Mouse (Mus musculus): ENCODE measurements around the gene Dpep3.
"Not testable (repeated sequence)": the region's sequence is repeated elsewhere in the genome, so short reads cannot be mapped to it uniquely, and the experiment has no call there.

The Dpep3 gene

DNA sequence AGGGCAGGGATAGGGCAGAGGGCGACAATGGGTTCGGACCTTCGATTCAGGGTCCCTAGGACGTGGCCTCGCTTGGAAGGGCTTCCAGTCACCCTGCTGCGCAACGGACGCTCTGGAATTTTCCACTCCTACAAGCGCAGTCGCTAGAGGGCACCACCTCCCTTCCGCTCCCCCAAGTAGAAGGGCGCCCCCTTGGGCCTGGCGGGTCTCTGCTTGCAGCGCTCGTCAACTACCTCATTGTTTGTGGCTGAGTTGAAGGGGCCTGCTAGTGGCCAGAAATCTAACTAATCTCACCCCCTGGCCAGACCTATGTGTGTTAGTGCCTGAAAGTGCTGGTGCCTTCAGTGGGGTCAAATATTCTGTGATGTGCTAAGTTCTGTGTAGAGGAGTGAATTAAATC lies at the start of gene Dpep3:
TSS of gene Dpep3 (minus strand) at position 105 of the 400 bp plus-strand sequence.
- in situ Hi-C loops (cut with MboI; ENCODE audit: low pct_unique_long_range_greater_than_20kb in 1 of 2, low sequenced_read_pairs in 2 of 2, unreplicated experiment in 1 of 2), result no loop called here

DNA sequence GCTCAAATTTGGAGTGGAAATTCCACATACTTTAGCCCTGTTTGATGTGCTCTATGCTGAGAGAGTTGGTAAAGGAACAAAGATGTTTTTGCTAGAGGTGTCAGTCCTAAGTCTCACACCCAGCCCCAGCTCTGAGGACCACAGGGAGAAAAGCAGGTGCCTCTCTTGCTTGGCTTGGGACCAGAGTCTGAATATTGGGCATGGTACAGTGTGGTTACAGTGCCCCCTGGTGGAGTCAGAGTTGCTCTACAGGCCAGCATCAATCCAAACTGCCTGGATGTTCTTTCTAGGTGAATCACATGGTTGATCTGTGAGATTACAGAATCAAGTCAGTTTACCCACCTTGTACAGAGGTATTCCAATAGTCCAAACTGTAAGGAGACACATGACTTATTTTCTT lies 43.3 kb upstream of the Dpep3 start:
- in situ Hi-C loops (cut with MboI; ENCODE audit: low pct_unique_long_range_greater_than_20kb in 1 of 2, low sequenced_read_pairs in 2 of 2, unreplicated experiment in 1 of 2), result no loop called here

DNA sequence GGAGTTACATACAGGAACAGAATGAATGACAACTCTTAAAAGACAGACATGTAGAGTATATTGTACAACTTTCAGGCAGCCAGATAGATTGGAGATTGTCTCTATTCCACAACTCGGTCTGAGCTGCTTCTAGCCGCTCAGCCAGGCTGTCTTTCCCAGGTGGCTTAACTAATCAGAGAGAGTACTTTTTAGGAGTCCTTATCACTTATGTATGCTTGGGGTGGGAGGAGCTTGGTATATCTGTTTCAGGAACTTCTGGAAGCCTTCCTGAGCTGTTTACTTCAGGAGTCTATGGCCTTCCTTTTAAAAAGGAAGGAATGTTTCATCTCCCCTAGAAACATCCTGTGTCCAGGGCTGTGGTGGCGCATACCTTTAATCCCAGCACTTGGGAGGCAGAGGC lies 38.8 kb upstream of the Dpep3 start:
- in situ Hi-C loops (cut with MboI; ENCODE audit: low pct_unique_long_range_greater_than_20kb in 1 of 2, low sequenced_read_pairs in 2 of 2, unreplicated experiment in 1 of 2), result loop anchor here in 1 of 2 experiments (10.0 kb wide), 1 partner anchor 303 kb away; no protein-coding TSS in a partner anchor

DNA sequence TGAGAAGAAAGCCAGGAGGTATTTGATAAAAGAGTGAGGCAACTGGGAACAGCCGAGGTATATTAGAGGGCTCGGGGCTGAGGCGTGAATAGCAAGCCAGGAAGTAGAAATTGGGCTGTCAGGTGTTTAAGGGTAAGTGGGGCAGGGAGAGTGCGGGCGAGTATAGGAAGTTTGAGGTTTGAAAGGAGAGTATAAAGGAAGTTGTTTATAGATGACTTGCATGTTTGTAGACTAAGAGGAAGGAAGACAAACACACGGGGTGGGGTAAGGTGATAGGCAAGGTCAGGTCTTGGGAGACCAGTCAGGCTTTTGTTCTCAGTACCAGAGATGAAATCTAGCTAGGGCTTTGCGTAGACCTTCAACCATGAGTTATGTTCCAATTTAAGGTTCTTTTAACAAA lies 37.9 kb upstream of the Dpep3 start:
- in situ Hi-C loops (cut with MboI; ENCODE audit: low pct_unique_long_range_greater_than_20kb in 1 of 2, low sequenced_read_pairs in 2 of 2, unreplicated experiment in 1 of 2), result loop anchor here in 1 of 2 experiments (10.0 kb wide), 1 partner anchor 302 kb away; no protein-coding TSS in a partner anchor

DNA sequence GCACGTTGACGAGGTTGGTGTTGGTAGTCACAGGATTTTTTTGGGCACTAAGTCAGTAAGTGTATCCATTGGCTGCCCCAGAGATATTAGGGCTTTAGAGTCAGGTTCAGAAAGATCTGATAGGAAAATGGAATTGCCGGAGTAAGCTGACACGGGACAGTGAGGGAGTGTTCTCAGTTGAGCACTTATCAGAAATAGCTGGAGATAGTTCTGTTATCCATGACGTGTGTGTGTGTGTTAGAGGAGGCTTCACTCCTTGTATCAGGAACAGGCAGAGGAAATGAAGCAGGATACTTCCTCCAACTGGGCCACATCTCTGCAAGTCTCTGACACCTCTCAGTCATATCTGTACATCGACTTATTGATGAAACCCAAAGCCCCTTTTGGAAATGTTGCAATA lies 37.1 kb upstream of the Dpep3 start:
- in situ Hi-C loops (cut with MboI; ENCODE audit: low pct_unique_long_range_greater_than_20kb in 1 of 2, low sequenced_read_pairs in 2 of 2, unreplicated experiment in 1 of 2), result loop anchor here in 1 of 2 experiments (10.0 kb wide), 1 partner anchor 301 kb away; no protein-coding TSS in a partner anchor

DNA sequence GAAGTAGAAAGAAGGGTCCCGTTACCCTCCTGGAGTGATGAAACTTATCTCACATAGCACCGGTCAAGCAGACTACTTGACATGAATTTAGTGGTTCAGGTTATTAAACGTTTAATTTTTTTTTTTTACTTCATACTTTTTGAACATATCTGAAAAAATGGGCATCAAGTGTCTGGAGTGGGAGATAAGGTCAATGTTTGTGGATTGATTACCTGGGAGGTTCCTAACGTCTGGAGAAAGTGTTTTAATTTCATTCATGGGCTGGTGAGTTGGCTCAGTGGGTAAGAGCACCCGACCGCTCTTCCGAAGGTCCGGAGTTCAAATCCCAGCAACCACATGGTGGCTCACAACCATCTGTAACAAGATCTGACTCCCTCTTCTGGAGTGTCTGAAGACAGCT lies 33.0 kb upstream of the Dpep3 start:
- in situ Hi-C loops (cut with MboI; ENCODE audit: low pct_unique_long_range_greater_than_20kb in 1 of 2, low sequenced_read_pairs in 2 of 2, unreplicated experiment in 1 of 2), result loop anchor here in 1 of 2 experiments (10.0 kb wide), 1 partner anchor 297 kb away; no protein-coding TSS in a partner anchor

DNA sequence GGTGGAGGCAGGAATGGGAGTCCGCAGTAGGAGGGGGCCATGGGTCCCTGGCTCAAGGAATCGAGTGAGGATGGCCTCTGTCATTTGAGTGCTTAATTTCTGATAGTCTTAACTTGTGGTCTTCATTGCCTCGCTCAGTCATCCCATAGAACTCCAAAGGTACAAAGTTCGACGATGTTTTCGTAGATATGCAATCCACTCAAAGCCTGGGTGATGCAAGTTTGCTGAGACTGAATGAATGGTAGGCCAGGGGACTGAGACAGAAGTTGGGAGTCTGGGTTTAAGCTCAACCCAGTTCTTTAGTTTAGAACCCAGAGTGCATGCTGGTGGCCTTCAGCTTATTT lies 32.4 kb upstream of the Dpep3 start, which contains the start of gene Ddx28:
TSS of gene Ddx28 (minus strand) at position 240 of the 344 bp plus-strand sequence.
- in situ Hi-C loops (cut with MboI; ENCODE audit: low pct_unique_long_range_greater_than_20kb in 1 of 2, low sequenced_read_pairs in 2 of 2, unreplicated experiment in 1 of 2), result loop anchor here in 1 of 2 experiments (10.0 kb wide), 1 partner anchor 297 kb away; no protein-coding TSS in a partner anchor

DNA sequence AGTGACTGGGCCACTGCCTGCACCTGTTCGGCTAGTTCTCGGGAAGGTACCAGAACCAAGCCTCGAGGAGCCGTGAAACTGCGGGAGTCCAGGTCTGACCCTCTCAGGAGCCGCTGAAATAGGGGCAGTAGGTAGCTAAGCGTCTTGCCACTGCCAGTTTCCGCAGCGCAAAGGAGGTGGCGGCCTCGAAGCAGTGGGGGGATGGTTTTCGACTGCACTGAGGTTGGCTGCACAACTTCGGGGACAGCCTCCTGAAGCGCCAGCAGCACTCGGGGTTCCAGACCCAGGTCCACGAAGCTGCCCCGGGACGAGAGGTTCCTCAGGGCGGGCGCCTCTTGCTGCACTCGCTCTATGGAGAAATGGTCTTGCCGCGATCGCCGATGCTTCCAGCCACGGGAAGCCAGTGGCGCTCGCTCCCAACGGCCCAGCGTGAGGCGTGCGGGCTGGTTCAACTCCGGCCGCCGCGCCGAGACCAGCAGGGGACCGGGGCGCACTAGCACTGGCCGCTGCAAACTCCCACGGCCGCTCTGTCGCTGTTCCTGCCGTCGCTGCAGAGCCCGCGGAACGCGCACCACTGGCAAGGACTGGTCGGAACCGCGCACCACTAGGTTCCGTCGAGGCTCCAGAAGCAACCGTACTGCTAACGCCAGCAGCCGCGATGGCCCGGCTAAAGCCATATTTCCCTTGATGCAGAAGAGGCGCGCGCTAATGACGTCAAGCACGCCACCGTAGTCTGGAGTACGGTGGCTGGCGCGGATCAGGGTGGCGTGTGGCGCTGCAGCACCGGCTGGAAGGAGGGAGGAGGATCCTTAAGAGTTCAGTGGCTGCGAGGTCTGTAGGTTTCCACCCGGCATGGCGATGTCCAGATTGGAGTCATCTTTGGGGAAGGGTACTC lies 31.8 kb upstream of the Dpep3 start:
- in situ Hi-C loops (cut with MboI; ENCODE audit: low pct_unique_long_range_greater_than_20kb in 1 of 2, low sequenced_read_pairs in 2 of 2, unreplicated experiment in 1 of 2), result loop anchor here in 1 of 2 experiments (10.0 kb wide), 1 partner anchor 296 kb away; no protein-coding TSS in a partner anchor

DNA sequence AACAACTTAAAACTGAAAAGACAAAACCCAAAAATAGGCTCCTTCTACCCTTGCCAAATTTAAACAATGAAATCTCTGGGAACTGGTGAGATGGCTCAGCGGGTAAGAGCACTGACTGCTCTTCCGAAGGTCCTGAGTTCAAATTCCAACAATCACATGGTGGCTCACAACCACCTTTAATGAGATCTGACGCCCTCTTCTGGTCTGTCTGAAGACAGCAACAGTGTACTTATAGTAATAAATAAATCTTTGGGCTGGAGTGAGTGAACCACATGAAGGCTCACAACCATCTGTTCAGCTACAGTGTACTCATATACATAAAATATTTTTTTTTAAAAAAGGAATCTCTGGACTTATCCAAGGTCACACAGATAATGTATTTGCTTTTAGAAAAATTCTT lies 28.7 kb upstream of the Dpep3 start:
- in situ Hi-C loops (cut with MboI; ENCODE audit: low pct_unique_long_range_greater_than_20kb in 1 of 2, low sequenced_read_pairs in 2 of 2, unreplicated experiment in 1 of 2), result not testable (repeated sequence)

DNA sequence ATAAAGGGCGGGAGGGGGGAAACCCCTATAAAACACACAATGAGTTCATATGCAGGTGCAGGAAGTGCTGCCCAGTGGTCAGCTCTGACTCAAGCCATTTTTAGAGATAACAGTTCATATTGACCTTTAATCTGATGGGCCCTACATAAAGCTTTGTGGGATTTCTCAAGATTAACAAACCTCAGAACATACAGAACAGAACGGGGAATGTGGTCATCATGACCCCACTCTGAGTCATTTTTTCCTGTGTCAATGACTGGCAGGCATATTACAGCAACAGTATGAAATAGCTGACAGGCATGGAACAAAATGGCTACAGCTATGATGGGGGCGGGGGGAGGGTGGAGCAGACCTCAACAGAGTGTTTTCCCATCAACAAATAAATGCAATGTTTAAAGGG lies 27.9 kb upstream of the Dpep3 start:
- in situ Hi-C loops (cut with MboI; ENCODE audit: low pct_unique_long_range_greater_than_20kb in 1 of 2, low sequenced_read_pairs in 2 of 2, unreplicated experiment in 1 of 2), result no loop called here

DNA sequence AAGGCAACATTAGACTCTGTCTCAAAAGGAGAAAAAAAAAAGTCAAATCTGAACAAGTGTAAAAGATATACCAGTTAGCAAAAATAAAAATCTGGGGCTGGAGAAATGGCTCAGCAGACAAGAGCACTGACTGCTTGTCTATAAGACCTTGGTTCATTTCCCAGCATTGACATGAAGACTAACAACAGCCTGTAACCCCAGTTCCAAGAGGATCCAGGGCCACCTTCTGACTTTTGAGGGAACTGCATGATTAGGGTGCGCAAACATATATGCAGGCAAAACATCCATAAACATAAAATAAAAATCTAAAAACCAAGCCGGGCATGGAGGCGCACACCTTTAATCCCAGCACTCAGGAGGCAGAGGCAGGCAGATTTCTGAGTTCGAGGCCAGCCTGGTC lies 27.2 kb upstream of the Dpep3 start:
- in situ Hi-C loops (cut with MboI; ENCODE audit: low pct_unique_long_range_greater_than_20kb in 1 of 2, low sequenced_read_pairs in 2 of 2, unreplicated experiment in 1 of 2), result no loop called here

DNA sequence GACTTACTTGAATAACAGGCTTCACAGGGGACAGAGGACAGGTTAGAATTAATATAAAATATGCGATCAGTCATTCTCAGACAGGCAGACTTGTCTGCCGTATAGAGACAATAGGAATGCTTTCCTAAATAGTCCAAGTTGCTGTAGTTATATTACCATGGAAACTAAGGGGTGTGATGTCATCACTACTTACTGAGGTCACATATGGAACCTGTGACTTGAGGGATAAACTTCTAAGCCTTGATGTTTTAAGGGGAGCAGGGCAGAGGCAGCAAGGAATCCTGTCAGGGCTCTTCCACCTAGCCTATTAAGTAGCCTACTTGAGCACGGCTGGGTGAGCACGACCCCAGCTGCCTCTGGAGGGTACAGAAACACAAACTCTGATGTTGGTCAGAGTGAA lies 26.6 kb upstream of the Dpep3 start, which contains the start of gene Dpep2nb:
TSS of gene Dpep2nb (minus strand) at position 101 of the 400 bp plus-strand sequence.
- in situ Hi-C loops (cut with MboI; ENCODE audit: low pct_unique_long_range_greater_than_20kb in 1 of 2, low sequenced_read_pairs in 2 of 2, unreplicated experiment in 1 of 2), result no loop called here

DNA sequence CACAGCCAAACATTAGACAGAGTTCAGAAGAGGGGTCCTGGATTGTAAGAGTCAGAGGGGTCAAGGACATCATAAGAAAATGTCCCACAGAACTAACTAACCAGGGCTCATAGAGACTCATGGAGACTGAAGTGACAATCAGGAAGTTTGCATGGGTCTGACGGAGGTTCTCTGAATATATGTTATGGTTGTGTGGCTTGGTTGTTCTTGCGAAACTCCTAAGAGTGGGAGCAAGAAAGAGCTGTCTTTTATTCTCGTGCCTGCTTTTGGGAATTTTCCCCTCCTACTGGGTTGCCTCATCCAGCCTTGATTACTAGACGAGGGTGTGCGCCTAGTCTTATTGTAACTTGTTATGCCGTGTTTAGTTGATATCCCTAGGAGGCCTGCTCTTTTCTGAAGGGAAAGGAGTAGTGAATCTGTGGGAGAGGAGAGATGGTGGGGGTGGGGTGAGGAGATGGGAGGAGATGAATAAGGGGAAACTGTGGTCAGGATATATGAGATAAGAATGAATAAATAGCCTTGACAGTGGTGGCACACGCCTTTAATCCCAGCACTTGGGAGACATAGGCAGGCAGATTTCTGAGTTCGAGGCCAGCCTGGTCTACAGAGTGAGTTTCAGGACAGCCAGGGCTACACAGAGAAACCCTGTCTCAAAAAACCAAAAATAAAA lies 25.4 kb upstream of the Dpep3 start:
- in situ Hi-C loops (cut with MboI; ENCODE audit: low pct_unique_long_range_greater_than_20kb in 1 of 2, low sequenced_read_pairs in 2 of 2, unreplicated experiment in 1 of 2), result no loop called here

DNA sequence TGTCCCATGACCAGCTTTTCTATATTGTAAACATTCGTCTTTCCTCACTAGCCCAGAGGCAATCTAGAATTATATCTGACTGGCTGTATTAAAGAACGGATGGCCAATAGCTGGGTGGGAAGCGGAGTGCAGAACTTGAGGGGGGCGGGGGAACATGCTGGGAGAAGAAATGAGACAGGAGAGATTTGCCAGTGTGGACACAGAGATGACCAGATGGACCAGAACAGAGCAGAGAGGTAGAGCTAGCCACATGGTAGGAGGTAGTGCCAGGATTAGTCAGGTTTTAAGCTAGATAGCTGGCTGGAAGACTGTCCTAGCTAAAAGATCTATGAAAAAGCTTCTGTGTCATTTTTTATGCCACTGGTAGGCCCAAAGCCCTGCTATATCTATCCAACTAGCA lies 22.7 kb upstream of the Dpep3 start:
- in situ Hi-C loops (cut with MboI; ENCODE audit: low pct_unique_long_range_greater_than_20kb in 1 of 2, low sequenced_read_pairs in 2 of 2, unreplicated experiment in 1 of 2), result no loop called here

DNA sequence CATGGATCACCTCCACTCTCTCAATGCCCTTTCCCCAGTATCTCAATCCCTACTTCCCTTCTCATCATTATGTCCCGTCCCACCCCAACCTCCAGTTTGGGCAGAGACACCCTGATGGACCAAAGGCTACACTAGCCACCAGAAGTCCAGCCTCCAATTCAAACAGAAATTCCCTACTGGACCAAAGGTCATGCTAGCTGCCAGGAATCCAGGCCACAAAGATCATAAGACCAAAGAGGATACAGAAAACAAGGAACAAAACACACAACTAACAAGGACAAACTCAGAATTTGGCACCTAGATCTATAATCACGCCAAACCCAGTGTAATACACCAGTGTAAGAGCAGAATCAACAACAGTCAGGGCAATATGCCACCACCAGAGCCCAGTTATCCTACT lies 19.7 kb upstream of the Dpep3 start:
- in situ Hi-C loops (cut with MboI; ENCODE audit: low pct_unique_long_range_greater_than_20kb in 1 of 2, low sequenced_read_pairs in 2 of 2, unreplicated experiment in 1 of 2), result no loop called here

DNA sequence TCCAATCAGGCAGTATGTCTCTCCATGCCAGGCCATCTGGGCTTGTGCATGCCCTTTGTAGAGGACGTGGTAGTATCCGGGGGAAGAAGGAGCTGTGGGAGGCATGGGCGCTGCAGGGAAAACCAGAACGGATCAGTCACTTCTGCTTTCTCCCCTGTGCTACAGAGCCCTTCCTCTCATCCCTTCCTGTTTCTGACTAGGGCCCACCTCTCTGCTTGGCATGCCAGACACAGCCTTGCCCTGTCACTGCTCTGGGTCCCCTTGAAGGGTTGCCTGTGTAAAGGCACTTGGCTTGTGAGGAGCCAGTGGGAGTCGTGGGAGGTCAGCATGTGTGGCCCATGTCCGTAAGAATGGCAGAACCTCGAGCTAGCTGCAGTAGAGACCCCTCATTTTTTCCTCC lies 17.1 kb upstream of the Dpep3 start:
- in situ Hi-C loops (cut with MboI; ENCODE audit: low pct_unique_long_range_greater_than_20kb in 1 of 2, low sequenced_read_pairs in 2 of 2, unreplicated experiment in 1 of 2), result no loop called here

DNA sequence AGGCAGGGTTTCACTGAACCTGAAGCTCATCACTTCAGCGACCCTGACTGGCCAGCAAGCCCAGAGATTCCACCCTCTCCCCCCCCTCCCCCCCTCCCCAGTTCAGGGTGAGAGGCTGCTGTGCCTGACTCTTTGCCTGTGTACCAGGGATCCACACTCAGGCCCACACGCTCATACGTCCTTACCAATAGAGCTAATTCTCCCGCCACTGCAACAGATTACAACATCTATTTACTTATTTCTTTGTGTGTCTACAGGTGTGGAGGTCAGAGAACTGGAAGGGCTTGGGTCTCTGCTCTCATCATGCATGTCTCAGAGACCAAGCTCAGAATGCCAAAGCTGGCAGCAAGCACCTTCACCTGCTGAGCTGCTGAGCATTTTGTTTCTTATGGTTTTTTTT lies 14.0 kb upstream of the Dpep3 start:
- in situ Hi-C loops (cut with MboI; ENCODE audit: low pct_unique_long_range_greater_than_20kb in 1 of 2, low sequenced_read_pairs in 2 of 2, unreplicated experiment in 1 of 2), result no loop called here

DNA sequence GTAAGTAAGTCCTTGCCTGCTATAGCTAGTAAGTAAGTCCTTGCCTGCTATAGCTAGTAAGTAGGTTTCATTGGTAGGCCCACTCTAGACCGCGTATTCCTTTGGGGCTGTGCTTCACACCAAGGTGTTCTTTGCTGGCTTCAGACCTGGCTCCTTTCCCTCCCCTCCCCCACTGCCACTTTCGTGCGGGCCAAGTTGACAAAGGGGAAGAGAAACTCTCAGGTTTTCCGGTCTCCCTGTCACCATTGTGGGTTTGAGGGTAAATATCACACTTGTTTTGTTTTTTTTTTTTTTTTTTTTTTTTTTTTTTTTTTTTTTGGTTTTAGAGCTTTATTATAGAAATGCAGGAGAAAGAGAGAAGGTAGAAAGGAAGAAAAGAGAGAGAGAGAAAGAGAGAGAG lies 13.3 kb upstream of the Dpep3 start:
- in situ Hi-C loops (cut with MboI; ENCODE audit: low pct_unique_long_range_greater_than_20kb in 1 of 2, low sequenced_read_pairs in 2 of 2, unreplicated experiment in 1 of 2), result no loop called here

DNA sequence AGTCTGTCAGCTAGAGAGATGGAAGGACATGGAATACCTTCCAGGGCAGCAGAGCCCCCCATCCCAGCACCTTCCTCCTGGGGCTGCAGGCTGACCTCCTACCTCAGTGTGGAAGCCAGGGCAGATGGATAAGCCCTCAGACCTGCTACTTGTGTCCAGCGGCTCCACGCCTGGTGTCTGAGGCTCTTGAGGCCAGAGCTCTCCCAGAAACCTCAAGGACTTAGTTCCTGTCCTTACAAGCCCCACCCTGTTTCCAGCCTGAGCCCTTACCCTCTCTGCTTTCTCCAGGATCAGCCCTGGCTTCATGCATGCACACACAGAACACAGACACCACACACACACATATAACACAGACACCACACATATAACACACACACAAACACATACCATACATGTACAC lies 12.3 kb upstream of the Dpep3 start:
- in situ Hi-C loops (cut with MboI; ENCODE audit: low pct_unique_long_range_greater_than_20kb in 1 of 2, low sequenced_read_pairs in 2 of 2, unreplicated experiment in 1 of 2), result no loop called here

Measured in mouse embryonic stem cell (cell line).